Mouse (Mus musculus) thymus, postnatal 0 days (tissue): ENCODE data around the gene Ddr2. TPM values are rescaled to one million over a fixed set of nuclear protein-coding genes. Genes with fewer than 3 reads are reported as not detected.

ENCODE experiments used
- DNase-seq: peaks from one replicate; pipeline ENCODE4 v3.0.0-alpha.2; 2015; ENCODE audit warnings: low spot score
- polyA plus RNA-seq: library from polyadenylated mRNA; unstranded; fragments of >200 nt; fragmentation: Nextera tagmentation; extraction: Ambion mirVana; gene quantifications from 2 replicates; pipeline ENCODE4 v1.2.1, GENCODE M21; 2015

Gene Ddr2
- polyA plus RNA-seq, 1 experiment from 2014 or later, result 2.5 TPM

DNA sequence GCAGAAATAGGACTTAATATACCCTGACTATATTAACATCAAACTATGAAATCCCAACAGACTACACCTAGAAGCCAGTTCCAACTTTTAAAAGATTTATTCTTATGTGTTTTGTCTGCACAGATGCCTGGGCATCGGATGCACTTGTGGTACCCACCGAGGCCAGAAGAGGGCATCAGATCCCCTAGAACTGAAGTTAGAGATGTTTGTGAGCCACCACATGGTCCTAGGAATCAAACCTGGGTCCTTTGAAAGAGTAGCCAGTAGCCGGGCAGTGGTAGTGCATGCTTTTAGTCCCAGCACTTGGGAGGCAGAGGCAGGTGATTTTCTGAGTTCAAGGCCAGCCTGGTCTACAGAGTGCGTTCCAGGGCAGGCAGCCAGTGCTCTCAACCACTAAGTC is 159.9 kb downstream of the Ddr2 start:
- no peak for DNase-seq

- no peak for DNase-seq
Observed at GRCm38 (mm10) chr1:169949981-169950380, 160.6 kb downstream of the Ddr2 start.

DNA sequence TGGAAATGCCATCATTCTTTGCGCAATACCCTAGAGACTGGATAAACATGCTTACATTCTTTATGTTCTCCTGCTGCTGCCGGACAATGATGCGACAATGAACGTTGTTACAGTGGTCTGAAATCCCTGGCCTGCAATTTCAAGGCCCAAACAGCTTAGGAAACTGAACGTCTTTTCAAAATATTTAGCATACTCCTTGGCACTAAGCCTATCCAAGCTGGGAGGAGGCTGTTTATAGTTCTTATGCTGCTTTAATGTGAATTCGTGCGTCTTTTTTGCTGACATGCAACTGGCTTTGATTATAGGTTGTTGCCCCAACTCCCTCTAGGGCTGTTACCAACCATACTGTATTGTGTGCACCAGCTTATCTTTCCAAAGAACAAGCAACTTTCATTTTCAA is 161.7 kb downstream of the Ddr2 start:
- no peak for DNase-seq

GRCm38 (mm10) chr1:169948280-169948679 is 162.3 kb downstream of the Ddr2 start:
- DNase-seq, result no peak

DNA sequence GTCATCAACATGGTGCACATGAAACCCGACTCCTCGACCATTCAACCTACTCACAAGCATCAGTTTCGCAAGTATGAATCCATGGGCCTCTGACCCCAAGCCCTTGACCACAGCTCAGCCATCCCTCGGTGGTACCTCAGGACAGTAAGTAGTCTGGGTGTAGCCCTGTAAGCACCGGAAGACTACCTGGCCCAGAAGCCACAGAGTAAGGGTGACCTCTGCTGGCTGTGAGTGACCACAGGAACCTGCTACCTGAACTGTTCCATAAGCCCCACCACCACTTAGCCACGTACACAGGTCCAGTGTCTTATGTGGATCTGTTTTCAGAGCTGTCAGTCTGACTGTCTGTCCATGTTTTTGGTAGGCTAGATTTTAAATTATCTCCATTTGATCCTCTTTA is 162.9 kb downstream of the Ddr2 start:
- DNase-seq, result no peak

GRCm38 (mm10) chr1:169946004-169946403 is 164.6 kb downstream of the Ddr2 start:
- DNase-seq, result no peak

DNA sequence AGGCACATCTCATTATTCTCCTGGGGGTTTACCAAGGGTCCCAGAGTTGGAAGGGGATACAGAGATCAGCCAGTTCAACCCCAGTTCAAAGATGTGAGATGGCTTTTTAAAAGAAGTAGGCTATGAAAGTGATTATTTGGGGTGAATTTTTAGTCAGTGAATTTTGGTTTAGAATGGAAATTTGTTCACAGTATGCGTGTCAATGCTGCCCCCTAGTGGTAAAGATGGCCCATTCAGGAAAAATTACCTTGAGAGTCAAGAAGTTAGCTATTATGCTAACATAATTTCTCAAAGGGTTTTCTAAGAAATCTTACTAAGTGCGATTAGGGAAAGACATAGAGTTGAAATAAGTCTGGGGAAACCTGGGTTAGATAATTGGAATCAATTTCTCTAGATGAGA is 171.2 kb downstream of the Ddr2 start:
- DNase-seq, result peak; percentile 45

DNA sequence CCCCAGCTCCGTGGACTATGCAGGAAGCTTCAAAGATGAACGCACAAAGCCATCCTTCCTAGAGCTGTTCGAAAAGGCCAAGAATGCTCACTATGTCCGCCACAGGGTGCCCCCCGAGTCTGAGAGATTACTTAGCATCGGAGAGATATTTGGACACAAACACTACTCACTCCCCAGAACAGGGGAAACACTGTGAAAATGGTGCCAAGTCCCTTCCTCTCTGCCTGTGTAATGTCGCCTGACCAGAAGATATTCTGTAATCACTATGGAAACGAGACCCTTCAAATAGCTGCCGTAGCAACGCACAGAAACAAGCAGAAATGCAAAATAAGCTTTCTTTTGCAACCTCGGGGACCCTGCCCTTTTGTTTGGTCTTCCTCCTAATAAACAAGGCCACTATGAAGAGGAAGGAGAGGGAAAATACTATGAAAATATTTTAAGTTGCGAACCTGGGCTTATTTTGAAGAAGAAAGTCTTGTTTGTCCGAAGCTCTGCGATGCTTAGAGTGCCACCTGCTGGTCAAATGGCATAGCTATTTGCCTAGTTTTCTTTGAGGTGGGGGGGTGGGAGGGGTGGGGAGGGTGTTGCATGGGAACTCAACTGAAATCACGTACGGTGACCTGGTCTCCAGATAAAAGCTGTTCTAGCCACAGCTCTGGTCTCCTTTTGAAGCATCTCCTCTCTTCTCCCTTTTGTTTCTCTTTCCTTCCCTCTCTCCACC is 176.4 kb downstream of the Ddr2 start:
- DNase-seq, result peak; percentile 36

GRCm38 (mm10) chr1:169932122-169932746 is 178.3 kb downstream of the Ddr2 start:
- DNase-seq, result no peak

GRCm38 (mm10) chr1:169931698-169932097 is 178.9 kb downstream of the Ddr2 start:
- DNase-seq, result no peak

- no peak for DNase-seq
Observed at GRCm38 (mm10) chr1:169928454-169928971, 182.0 kb downstream of the Ddr2 start, which contains the start of gene Ccdc190. TSS of gene Ccdc190 (plus strand) at chr1:169928648.

DNA sequence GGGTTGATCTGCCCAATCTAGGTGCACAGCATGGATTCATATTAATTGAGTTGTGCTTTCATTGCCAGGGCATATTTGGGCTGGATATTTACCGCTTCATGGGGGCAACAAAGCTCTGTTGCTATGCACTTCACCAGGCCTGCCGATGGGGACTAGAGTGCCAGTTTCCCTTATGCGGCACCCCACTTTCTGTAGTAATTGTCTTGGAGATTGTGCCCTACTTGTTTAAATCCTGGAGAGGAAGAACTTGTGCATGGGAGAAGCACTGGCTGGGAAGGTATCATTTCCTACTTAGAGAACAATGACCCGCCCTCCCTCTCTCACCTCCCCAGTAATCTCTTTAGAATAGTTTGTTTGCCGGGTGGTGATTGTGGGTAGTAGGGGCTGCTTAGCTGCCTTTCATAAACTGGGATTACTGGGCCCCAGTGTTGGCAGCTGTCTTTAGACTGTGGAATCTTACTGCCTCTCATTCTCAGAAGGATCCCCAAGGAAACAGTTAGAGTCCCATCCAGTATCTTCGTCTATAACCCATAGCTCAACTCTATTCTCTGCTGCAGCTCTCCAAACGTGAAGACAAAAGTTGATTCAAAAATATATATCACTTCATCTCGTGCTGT is 182.7 kb downstream of the Ddr2 start:
- DNase-seq, result no peak

DNA sequence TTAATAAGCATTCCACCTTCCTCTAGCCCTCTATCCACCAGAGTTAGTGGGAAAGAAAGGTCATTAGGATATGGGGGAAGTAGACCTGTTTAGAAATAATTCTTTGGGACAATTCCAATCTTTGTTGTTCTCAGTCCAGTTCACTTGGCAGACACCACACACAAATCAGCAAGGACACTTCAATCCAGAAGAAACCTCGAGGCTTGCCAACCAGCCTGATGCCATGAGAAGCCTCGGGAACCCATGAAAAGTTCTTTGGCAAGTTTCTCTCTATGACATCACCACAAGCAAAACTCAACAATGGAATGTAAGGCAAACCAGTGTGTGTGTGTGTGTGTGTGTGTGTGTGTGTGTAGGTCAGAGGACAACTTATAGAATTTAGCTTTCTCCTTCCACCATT is 186.0 kb downstream of the Ddr2 start:
- DNase-seq, result no peak

Other genes starting within 250 kb of the Ddr2 start
- 0.30 and 0.33 TPM in 2 replicates for gene Ccdc190, start 182.1 kb downstream of the Ddr2 start, polyA plus RNA-seq
- 9.9 and 11.0 TPM in 2 replicates for gene Hsd17b7, start 141.5 kb downstream of the Ddr2 start, polyA plus RNA-seq
- 48.9 and 51.0 TPM in 2 replicates for gene Uap1, start 64.2 kb upstream of the Ddr2 start, polyA plus RNA-seq
- gene Uhmk1, start 104.6 kb upstream of the Ddr2 start, polyA plus RNA-seq, result 6.7 and 7.0 TPM in 2 replicates
- gene Sh2d1b2, start 122.0 kb upstream of the Ddr2 start, polyA plus RNA-seq, result not detected in 2 replicates
- 0.64 and 1.1 TPM in 2 replicates for gene Sh2d1b1, start 166.6 kb upstream of the Ddr2 start, polyA plus RNA-seq
- 0.26 and 0.36 TPM in 2 replicates for gene Gm7694, start 195.6 kb upstream of the Ddr2 start, polyA plus RNA-seq
- gene Spata46, start 198.0 kb upstream of the Ddr2 start, polyA plus RNA-seq, result not detected in 2 replicates